Mouse (Mus musculus) layer of hippocampus, adult 9-10 months (tissue): ENCODE measurements around the gene Parp3.

Source experiments
- DNase-seq: peaks from one replicate; pipeline ENCODE4 v3.0.0; 2022; ENCODE audit warnings: low spot score

Parp3 gene

GRCm38 (mm10) chr9:106421865-106422160, 54.9 kb downstream of the Parp3 start:
- peak; percentile 94 for DNase-seq

- DNase-seq, result no peak
Observed at GRCm38 (mm10) chr9:106421033-106421864, 55.5 kb downstream of the Parp3 start.

- DNase-seq, result no peak
Observed at GRCm38 (mm10) chr9:106420608-106421007, 56.1 kb downstream of the Parp3 start.
